Mouse (Mus musculus) kidney, postnatal 4 days (tissue): Measurements from ENCODE around the gene Fstl3.

ENCODE experiments used
- DNase-seq, 2 experiments: peaks; one replicate each; pipeline ENCODE4 v3.0.0; 2021; ENCODE audit warnings: mixed read lengths in 2 of 2

Fstl3 gene

DNA sequence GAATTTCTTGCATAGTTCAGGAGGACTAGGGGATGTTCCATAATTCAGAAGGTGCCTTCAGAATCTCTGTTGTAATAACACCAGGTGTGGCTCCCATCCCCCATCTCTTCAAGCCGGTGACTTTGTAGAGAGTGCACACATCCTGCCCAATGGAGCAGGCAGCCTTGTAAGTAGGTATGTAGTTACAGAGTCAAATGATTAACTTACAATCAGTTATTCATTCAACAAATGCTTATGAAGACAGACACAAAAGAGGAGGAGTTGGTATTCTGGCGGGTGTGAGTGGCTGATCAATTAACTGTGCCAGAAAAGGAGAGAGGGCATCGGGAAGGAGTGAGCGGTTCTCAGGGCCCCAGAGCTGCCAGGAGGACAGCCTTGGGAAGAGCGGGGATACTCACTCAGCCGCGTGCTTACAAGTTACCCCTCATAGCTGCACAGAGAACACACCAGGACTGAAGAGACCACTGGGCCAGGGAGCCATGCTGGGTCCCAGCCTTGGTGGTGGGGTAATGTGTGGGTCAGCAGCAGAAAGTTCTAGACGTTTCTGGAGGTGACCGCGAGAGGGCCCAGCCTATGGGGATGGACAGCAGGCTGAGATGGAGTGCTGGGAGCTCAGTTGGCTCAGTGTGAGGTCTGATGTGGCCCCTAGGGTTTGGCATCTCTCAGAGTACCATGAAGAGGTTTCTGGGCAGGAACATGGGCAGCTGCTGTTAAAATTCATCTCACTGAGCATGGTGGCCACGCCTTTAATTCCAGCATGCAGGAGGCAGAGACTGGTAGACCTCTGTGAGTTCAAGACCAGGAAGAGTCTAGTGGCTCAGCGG lies 38.8 kb downstream of the Fstl3 start:
- DNase-seq: peak; percentile 65 to 81

- DNase-seq: no peak
Observed at GRCm38 (mm10) chr10:79817111-79817510, 40.0 kb downstream of the Fstl3 start.

DNA sequence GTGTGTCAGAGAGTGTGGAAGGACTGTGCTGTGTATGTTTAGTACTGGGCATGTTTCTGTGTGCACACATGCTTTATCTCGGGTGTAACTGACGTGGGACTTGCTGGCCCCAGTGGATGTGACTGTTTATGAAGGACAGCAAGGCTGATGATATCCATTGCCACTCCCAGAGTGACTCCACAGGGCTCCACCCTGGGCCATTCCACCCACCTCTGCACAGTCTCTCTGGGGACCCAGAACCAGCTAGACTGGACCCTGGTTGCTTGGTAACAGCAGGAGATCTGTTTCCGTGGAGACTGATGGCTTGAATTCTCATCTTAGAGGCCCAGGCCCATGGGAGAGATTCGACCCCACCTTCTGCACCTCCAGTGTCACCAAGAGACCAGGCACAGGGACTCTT lies 41.2 kb downstream of the Fstl3 start:
- no peak for DNase-seq

GRCm38 (mm10) chr10:79819606-79820005 lies 42.5 kb downstream of the Fstl3 start:
- DNase-seq: no peak

- DNase-seq: no peak
Observed at GRCm38 (mm10) chr10:79820277-79820676, 43.2 kb downstream of the Fstl3 start.

GRCm38 (mm10) chr10:79820782-79821181 lies 43.7 kb downstream of the Fstl3 start, which contains the start of gene Misp:
Misp (plus strand) TSS chr10:79820989.
- DNase-seq: peak; percentile 66 to 80

GRCm38 (mm10) chr10:79821731-79822130 lies 44.7 kb downstream of the Fstl3 start:
- DNase-seq: no peak

DNA sequence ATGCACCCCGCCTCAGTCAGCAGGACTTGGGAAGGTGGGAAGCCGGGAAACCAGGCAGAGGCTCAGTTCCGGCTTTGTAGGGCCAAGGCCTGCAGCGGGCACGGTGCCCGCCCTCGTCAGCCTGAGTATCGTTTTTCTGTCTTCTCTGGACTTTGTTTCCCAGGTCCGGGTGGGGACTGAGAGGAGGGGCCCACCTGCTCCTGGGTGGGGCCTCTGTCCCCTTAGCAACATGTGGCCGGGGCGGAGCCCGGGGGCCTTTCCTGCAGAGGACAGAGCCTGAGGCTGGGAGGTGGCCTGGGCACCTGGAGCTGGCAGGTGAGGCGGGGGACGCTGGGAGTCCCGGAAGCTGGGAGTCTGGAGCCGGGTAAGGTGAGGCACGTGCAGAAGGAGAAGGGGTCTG lies 45.3 kb downstream of the Fstl3 start:
- DNase-seq: peak; percentile 73 to 84

DNA sequence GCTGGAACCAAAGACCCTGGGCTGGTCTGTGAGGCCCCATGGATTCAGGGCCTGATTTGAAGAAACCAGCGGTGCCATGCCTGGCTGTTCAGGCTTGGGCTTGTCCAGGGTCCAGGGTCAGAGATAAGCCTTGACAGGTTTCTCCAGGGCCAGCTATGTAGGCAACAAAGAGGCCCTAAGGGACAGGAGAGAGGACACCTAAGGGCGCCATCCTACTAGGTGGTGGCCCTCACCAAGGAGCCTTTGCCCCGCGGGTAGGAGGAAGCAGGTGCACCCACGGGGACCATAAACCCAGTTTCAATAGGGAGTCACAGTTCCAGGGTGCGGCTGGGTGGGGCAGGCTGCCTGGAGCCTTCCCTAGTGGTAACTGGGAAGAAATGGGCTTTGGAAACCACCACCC lies 45.9 kb downstream of the Fstl3 start:
- no peak for DNase-seq

DNA sequence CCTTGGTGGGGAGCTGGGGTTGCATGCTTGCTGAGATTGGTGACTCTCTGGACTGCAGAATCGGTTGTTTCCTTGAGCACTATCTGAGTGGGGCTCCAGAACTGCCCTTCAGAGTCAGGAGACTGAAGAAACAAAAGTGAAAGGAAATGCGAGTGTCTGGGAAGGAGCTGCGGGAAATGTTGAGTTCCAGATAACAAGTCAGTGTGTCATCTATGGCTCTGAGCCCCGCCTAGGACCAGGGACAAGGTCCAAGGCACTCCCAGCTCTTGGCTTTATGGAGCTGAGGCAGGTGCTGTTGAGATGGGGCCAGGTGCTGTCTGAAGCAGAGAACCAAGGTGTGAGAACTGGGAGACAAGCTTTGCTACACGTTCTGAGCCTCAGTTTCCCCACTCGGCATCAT lies 47.3 kb downstream of the Fstl3 start:
- DNase-seq: no peak

GRCm38 (mm10) chr10:79831583-79831982 lies 54.5 kb downstream of the Fstl3 start:
- no peak for DNase-seq
